Mouse (Mus musculus): ENCODE data around the gene Cdca7l. TPM values are rescaled to one million over a fixed set of nuclear protein-coding genes. Genes with fewer than 3 reads are reported as not detected.

Gene Cdca7l
- polyA plus RNA-seq, 1 experiment from 2014 or later: 12.8 TPM

- Histone ChIP-seq H3K4me1 (ENCODE audit: control insufficient read depth, low read depth, low read length) (no peaks in the 10 kb centered on the region), H3K9ac (ENCODE audit: low read depth, low read length) (no peak overlapping the region), H3K27ac (ENCODE audit: low read length) (no peak overlapping the region), H3K27me3 (ENCODE audit: control insufficient read depth, insufficient read depth, low read depth, low read length) (no peaks in the 10 kb centered on the region), H3K4me2 (ENCODE audit: low read depth, low read length) (no peak overlapping the region), H3K36me3 (ENCODE audit: control insufficient read depth, insufficient read depth) (no peaks in the 10 kb centered on the region), H3K9me3 (replicated peaks; ENCODE audit: control insufficient read depth, low read length) (no peaks in the 10 kb centered on the region), H3K4me3 (ENCODE audit: low read depth, low read length) (no peak overlapping the region)
- ATAC-seq (ENCODE audit: low read depth): no peak
- 23% methylated on average over 1 of the region's 1 CpGs for WGBS (ENCODE audit: insufficient replicate concordance)
These were observed 17.3 kb downstream of the Cdca7l start for GRCm38 (mm10) chr12:117821394-117821793.

GRCm38 (mm10) chr12:117828350-117828749 lies 24.3 kb downstream of the Cdca7l start:
- no peaks in the 10 kb centered on the region for H3K36me3 ChIP-seq (ENCODE audit: control insufficient read depth, insufficient read depth)
- ATAC-seq (ENCODE audit: low read depth): no peak
- no peak overlapping the region for H3K27ac ChIP-seq (ENCODE audit: low read length)
- no peaks in the 10 kb centered on the region for H3K9me3 ChIP-seq (replicated peaks; ENCODE audit: control insufficient read depth, low read length)
- WGBS (ENCODE audit: insufficient replicate concordance): 44% methylated on average over 3 of the region's 3 CpGs
- H3K4me1 ChIP-seq (ENCODE audit: control insufficient read depth, low read depth, low read length): no peaks in the 10 kb centered on the region
- H3K4me2 ChIP-seq (ENCODE audit: low read depth, low read length): no peak overlapping the region
- no peaks in the 10 kb centered on the region for H3K27me3 ChIP-seq (ENCODE audit: control insufficient read depth, insufficient read depth, low read depth, low read length)
- H3K9ac ChIP-seq (ENCODE audit: low read depth, low read length): no peak overlapping the region
- H3K4me3 ChIP-seq (ENCODE audit: low read depth, low read length): no peak overlapping the region

- no peak overlapping the region for H3K9ac ChIP-seq (ENCODE audit: low read depth, low read length)
- H3K27me3 ChIP-seq (ENCODE audit: control insufficient read depth, insufficient read depth, low read depth, low read length): no peaks in the 10 kb centered on the region
- no peaks in the 10 kb centered on the region for H3K4me1 ChIP-seq (ENCODE audit: control insufficient read depth, low read depth, low read length)
- no peak overlapping the region for H3K4me3 ChIP-seq (ENCODE audit: low read depth, low read length)
- no peak for ATAC-seq (ENCODE audit: low read depth)
- H3K36me3 ChIP-seq (ENCODE audit: control insufficient read depth, insufficient read depth): no peaks in the 10 kb centered on the region
- H3K27ac ChIP-seq (ENCODE audit: low read length): no peak overlapping the region
- no peak overlapping the region for H3K4me2 ChIP-seq (ENCODE audit: low read depth, low read length)
- WGBS (ENCODE audit: insufficient replicate concordance): 45% methylated on average over 8 of the region's 8 CpGs
- H3K9me3 ChIP-seq (replicated peaks; ENCODE audit: control insufficient read depth, low read length): no peaks in the 10 kb centered on the region
These were observed 27.4 kb downstream of the Cdca7l start for GRCm38 (mm10) chr12:117831351-117831961.

- no peaks in the 10 kb centered on the region for H3K9me3 ChIP-seq (replicated peaks; ENCODE audit: control insufficient read depth, low read length)
- H3K9ac ChIP-seq (ENCODE audit: low read depth, low read length): no peak overlapping the region
- WGBS (ENCODE audit: insufficient replicate concordance): 34% methylated on average over 5 of the region's 5 CpGs
- no peak overlapping the region for H3K27ac ChIP-seq (ENCODE audit: low read length)
- no peaks in the 10 kb centered on the region for H3K36me3 ChIP-seq (ENCODE audit: control insufficient read depth, insufficient read depth)
- H3K4me2 ChIP-seq (ENCODE audit: low read depth, low read length): no peak overlapping the region
- no peaks in the 10 kb centered on the region for H3K27me3 ChIP-seq (ENCODE audit: control insufficient read depth, insufficient read depth, low read depth, low read length)
- ATAC-seq (ENCODE audit: low read depth): no peak
- no peaks in the 10 kb centered on the region for H3K4me1 ChIP-seq (ENCODE audit: control insufficient read depth, low read depth, low read length)
- no peak overlapping the region for H3K4me3 ChIP-seq (ENCODE audit: low read depth, low read length)
These were observed 28.1 kb downstream of the Cdca7l start for GRCm38 (mm10) chr12:117832190-117832589.

GRCm38 (mm10) chr12:117834652-117835051 lies 30.6 kb downstream of the Cdca7l start:
- no peak overlapping the region for H3K4me2 ChIP-seq (ENCODE audit: low read depth, low read length)
- no peak overlapping the region for H3K27ac ChIP-seq (ENCODE audit: low read length)
- ATAC-seq (ENCODE audit: low read depth): no peak
- H3K27me3 ChIP-seq (ENCODE audit: control insufficient read depth, insufficient read depth, low read depth, low read length): no peaks in the 10 kb centered on the region
- H3K9me3 ChIP-seq (replicated peaks; ENCODE audit: control insufficient read depth, low read length): no peaks in the 10 kb centered on the region
- no peak overlapping the region for H3K9ac ChIP-seq (ENCODE audit: low read depth, low read length)
- no peaks in the 10 kb centered on the region for H3K36me3 ChIP-seq (ENCODE audit: control insufficient read depth, insufficient read depth)
- H3K4me1 ChIP-seq (ENCODE audit: control insufficient read depth, low read depth, low read length): no peaks in the 10 kb centered on the region
- H3K4me3 ChIP-seq (ENCODE audit: low read depth, low read length): no peak overlapping the region
- WGBS (ENCODE audit: insufficient replicate concordance): 51% methylated on average over 2 of the region's 2 CpGs

- H3K4me2 ChIP-seq (ENCODE audit: low read depth, low read length): no peak overlapping the region
- 69% methylated on average over 10 of the region's 10 CpGs for WGBS (ENCODE audit: insufficient replicate concordance)
- no peak overlapping the region for H3K9ac ChIP-seq (ENCODE audit: low read depth, low read length)
- H3K36me3 ChIP-seq (ENCODE audit: control insufficient read depth, insufficient read depth): no peaks in the 10 kb centered on the region
- no peak for ATAC-seq (ENCODE audit: low read depth)
- no peak overlapping the region for H3K27ac ChIP-seq (ENCODE audit: low read length)
- H3K9me3 ChIP-seq (replicated peaks; ENCODE audit: control insufficient read depth, low read length): no peaks in the 10 kb centered on the region
- no peaks in the 10 kb centered on the region for H3K27me3 ChIP-seq (ENCODE audit: control insufficient read depth, insufficient read depth, low read depth, low read length)
- H3K4me1 ChIP-seq (ENCODE audit: control insufficient read depth, low read depth, low read length): no peaks in the 10 kb centered on the region
- H3K4me3 ChIP-seq (ENCODE audit: low read depth, low read length): no peak overlapping the region
These were observed 31.3 kb downstream of the Cdca7l start for GRCm38 (mm10) chr12:117835371-117835770.

- ATAC-seq (ENCODE audit: low read depth): no peak
- WGBS (ENCODE audit: insufficient replicate concordance): 66% methylated on average over 4 of the region's 4 CpGs
- H3K36me3 ChIP-seq (ENCODE audit: control insufficient read depth, insufficient read depth): no peaks in the 10 kb centered on the region
These were observed 33.3 kb downstream of the Cdca7l start for GRCm38 (mm10) chr12:117837376-117837775.

GRCm38 (mm10) chr12:117840705-117841104 lies 36.6 kb downstream of the Cdca7l start:
- H3K9me3 ChIP-seq (replicated peaks; ENCODE audit: control insufficient read depth, low read length): no peaks in the 10 kb centered on the region
- H3K4me1 ChIP-seq (ENCODE audit: control insufficient read depth, low read depth, low read length): peaks cover 7% of the 10 kb centered on the region
- H3K36me3 ChIP-seq (ENCODE audit: control insufficient read depth, insufficient read depth): no peaks in the 10 kb centered on the region
- ATAC-seq (ENCODE audit: low read depth): no peak
- no peak overlapping the region for H3K27ac ChIP-seq (ENCODE audit: low read length)
- no peak overlapping the region for H3K4me3 ChIP-seq (ENCODE audit: low read depth, low read length)
- WGBS (ENCODE audit: insufficient replicate concordance): 24% methylated on average over 1 of the region's 1 CpGs
- no peaks in the 10 kb centered on the region for H3K27me3 ChIP-seq (ENCODE audit: control insufficient read depth, insufficient read depth, low read depth, low read length)
- H3K9ac ChIP-seq (ENCODE audit: low read depth, low read length): no peak overlapping the region
- no peak overlapping the region for H3K4me2 ChIP-seq (ENCODE audit: low read depth, low read length)

More at GRCm38 (mm10) chr12:117837376-117837775, 33.3 kb downstream of the Cdca7l start:
- H3K4me3 ChIP-seq (ENCODE audit: low read depth, low read length): no peak overlapping the region
- no peak overlapping the region for H3K9ac ChIP-seq (ENCODE audit: low read depth, low read length)
- no peaks in the 10 kb centered on the region for H3K9me3 ChIP-seq (replicated peaks; ENCODE audit: control insufficient read depth, low read length)
- H3K27me3 ChIP-seq (ENCODE audit: control insufficient read depth, insufficient read depth, low read depth, low read length): no peaks in the 10 kb centered on the region
- H3K4me1 ChIP-seq (ENCODE audit: control insufficient read depth, low read depth, low read length): no peaks in the 10 kb centered on the region
- H3K4me2 ChIP-seq (ENCODE audit: low read depth, low read length): no peak overlapping the region
- no peak overlapping the region for H3K27ac ChIP-seq (ENCODE audit: low read length)

- WGBS (ENCODE audit: insufficient replicate concordance): 51% methylated on average over 1 of the region's 1 CpGs
- H3K4me2 ChIP-seq (ENCODE audit: low read depth, low read length): no peak overlapping the region
- peaks cover 7% of the 10 kb centered on the region for H3K4me1 ChIP-seq (ENCODE audit: control insufficient read depth, low read depth, low read length)
These were observed 38.6 kb downstream of the Cdca7l start for GRCm38 (mm10) chr12:117842676-117843075.

More at GRCm38 (mm10) chr12:117842676-117843075, 38.6 kb downstream of the Cdca7l start:
- no peak overlapping the region for H3K9ac ChIP-seq (ENCODE audit: low read depth, low read length)
- no peaks in the 10 kb centered on the region for H3K27me3 ChIP-seq (ENCODE audit: control insufficient read depth, insufficient read depth, low read depth, low read length)
- no peak overlapping the region for H3K27ac ChIP-seq (ENCODE audit: low read length)
- ATAC-seq (ENCODE audit: low read depth): no peak
- no peaks in the 10 kb centered on the region for H3K36me3 ChIP-seq (ENCODE audit: control insufficient read depth, insufficient read depth)
- no peak overlapping the region for H3K4me3 ChIP-seq (ENCODE audit: low read depth, low read length)
- H3K9me3 ChIP-seq (replicated peaks; ENCODE audit: control insufficient read depth, low read length): no peaks in the 10 kb centered on the region
